Mouse (Mus musculus): ENCODE measurements around the gene Pate1. TPM values are rescaled to one million over a fixed set of nuclear protein-coding genes. Genes with fewer than 3 reads are reported as not detected.

Gene Pate1
- not detected in 2 replicates for polyA plus RNA-seq (2012)

- no peak for TF ChIP-seq GATA1 (IDR thresholded peaks at IDR 0.05; ENCODE audit: low read length)
Observed at GRCm38 (mm10) chr9:35687013-35687412, at the start of gene Pate1. Gene Pate1 (minus strand): TSS chr9:35687390.

- no peak for TF ChIP-seq GATA1 (IDR thresholded peaks at IDR 0.05; ENCODE audit: low read length)
Observed at GRCm38 (mm10) chr9:35707265-35707664, 20.1 kb upstream of the Pate1 start.

GRCm38 (mm10) chr9:35691924-35692323, 4.7 kb upstream of the Pate1 start:
- TF ChIP-seq GATA1 (IDR thresholded peaks at IDR 0.05; ENCODE audit: low read length): no peak

GRCm38 (mm10) chr9:35673557-35673956, 13.6 kb downstream of the Pate1 start:
- no peak for TF ChIP-seq GATA1 (IDR thresholded peaks at IDR 0.05; ENCODE audit: low read length)

GRCm38 (mm10) chr9:35648102-35648501, 39.1 kb downstream of the Pate1 start, which contains the start of gene Pate3:
Gene Pate3 (minus strand): TSS chr9:35648202.
- TF ChIP-seq GATA1 (IDR thresholded peaks at IDR 0.05; ENCODE audit: low read length): no peak

Other genes starting within 250 kb of the Pate1 start
- not detected in 2 replicates for gene Gm1113, start 169.1 kb downstream of the Pate1 start, polyA plus RNA-seq (2012)
- gene Ddx25, start 128.9 kb downstream of the Pate1 start, polyA plus RNA-seq (2012): not detected in 2 replicates
- 0.92 and 1.4 TPM in 2 replicates for gene Pus3, start 128.8 kb downstream of the Pate1 start, polyA plus RNA-seq (2012)
- gene Pate2, start 117.1 kb downstream of the Pate1 start, polyA plus RNA-seq (2012): 0.30 and 0.33 TPM in 2 replicates
- gene Hyls1, start 117.0 kb downstream of the Pate1 start, polyA plus RNA-seq (2012): 2.4 and 3.0 TPM in 2 replicates
- not detected in 2 replicates for gene Pate4, start 75.4 kb downstream of the Pate1 start, polyA plus RNA-seq (2012)
- gene Pate3, start 39.2 kb downstream of the Pate1 start, polyA plus RNA-seq (2012): not detected in 2 replicates
- gene Gm17677, start 53.7 kb upstream of the Pate1 start, polyA plus RNA-seq (2012): not detected in 2 replicates
- not detected in 2 replicates for gene Gm17727, start 90.7 kb upstream of the Pate1 start, polyA plus RNA-seq (2012)
- not detected in 2 replicates for gene Gm27235, start 102.7 kb upstream of the Pate1 start, polyA plus RNA-seq (2012)
- gene D730048I06Rik, start 102.7 kb upstream of the Pate1 start, polyA plus RNA-seq (2012): not detected in 2 replicates
- gene 9230110F15Rik, start 156.8 kb upstream of the Pate1 start, polyA plus RNA-seq (2012): not detected in 2 replicates
- gene 9230113P08Rik, start 221.0 kb upstream of the Pate1 start, polyA plus RNA-seq (2012): not detected in 2 replicates

Measured in G1E-ER4 (cell line).